Mouse (Mus musculus) E14TG2a.4 (cell line): ENCODE measurements at regions not wholly inside any gene's neighbourhood (a gene's known extent, or its start where the extent isn't known, plus 50 kb on each side); places are given as distances from the start of the nearest gene placed in this dataset.

Source experiments
- CTCF ChIP-seq: conservative IDR thresholded peaks from 2 replicates; pipeline ENCODE4 v1.5.1; 2014; ENCODE audit warnings: low read length
- POU5F1 ChIP-seq: IDR thresholded peaks from 2 replicates; pipeline ENCODE4 v1.6.1; 2014; ENCODE audit warnings: low read length, borderline replicate concordance

DNA sequence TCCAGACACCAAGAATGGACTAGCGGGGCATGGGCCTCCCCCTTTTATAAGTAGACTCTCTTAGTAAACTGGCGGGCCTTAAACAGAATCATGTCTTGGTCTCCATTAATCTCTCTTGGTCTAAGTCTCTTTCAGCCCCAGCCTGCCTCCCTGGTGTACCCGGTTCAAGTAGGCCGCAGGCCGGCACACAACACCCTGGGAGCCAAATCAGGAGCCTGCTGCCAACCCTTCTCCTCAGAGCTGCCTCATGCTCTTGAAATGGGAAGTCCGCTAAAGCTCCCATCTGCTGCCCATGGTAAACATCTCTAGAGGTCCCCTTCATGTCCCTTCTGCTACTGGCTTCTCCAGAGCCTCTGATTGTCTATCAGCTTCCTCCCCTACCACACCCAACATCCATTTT is 296.3 kb downstream of the 4933412E24Rik start:
- TF ChIP-seq CTCF: no peak
- no peak for TF ChIP-seq POU5F1
